Mouse (Mus musculus) spleen, adult 2 months (tissue): ENCODE data around the gene Bicc1.

Experiments used
- CTCF ChIP-seq: fragments of 200-500 bp; IDR thresholded peaks from 2 replicates; pipeline ENCODE4 v1.5.1; 2011; ENCODE audit warnings: mild to moderate bottlenecking, inconsistent platforms; ENCODE audit not compliant: insufficient read depth, insufficient read length, insufficient replicate concordance; ENCODE audit errors: extremely low read depth
- POLR2A ChIP-seq: fragments of 200-500 bp; IDR thresholded peaks from 2 replicates; pipeline ENCODE4 v1.6.1; 2011; ENCODE audit warnings: low read depth, low read length, inconsistent platforms

DNA sequence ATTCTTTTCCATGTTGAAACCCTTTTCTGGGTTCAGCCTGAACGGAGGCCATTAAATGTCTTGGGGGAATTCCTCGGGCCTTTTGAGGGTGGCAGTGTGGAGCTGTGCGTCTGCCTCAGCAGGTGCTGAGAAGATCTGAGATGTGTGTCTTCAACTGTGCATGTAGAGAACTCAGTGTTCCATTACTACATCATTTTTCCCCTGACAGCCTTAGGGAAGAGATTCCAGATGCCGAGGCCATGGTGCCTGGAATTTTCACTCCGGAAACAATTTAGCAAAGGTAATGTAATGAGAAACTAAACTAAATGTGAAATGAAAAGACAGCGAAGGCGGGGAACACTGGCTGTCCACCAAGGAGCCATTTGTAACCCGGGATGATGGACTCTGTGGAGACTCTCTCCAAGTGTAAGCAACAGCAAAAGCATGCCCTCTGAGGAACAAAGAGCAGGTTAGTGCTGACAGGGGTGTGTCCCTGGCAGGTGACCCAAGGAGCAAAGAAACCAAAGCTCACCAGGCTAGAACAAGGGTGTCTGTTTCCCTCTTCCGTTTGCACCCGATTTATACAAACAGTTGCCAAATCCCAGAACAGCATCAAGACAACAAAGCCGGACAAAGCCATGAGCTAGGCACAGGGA, 176.3 kb downstream of the Bicc1 start:
- TF ChIP-seq POLR2A, result no peak
- no peak for TF ChIP-seq CTCF
